Mouse (Mus musculus) forebrain, embryonic 16.5 days (tissue): ENCODE results near the gene Ccdc43. TPM values are rescaled to one million over a fixed set of nuclear protein-coding genes. Genes with fewer than 3 reads are reported as not detected.
"Not testable (repeated sequence)": the region's sequence is repeated elsewhere in the genome, so short reads cannot be mapped to it uniquely, and the experiment has no call there.

Source experiments
- ATAC-seq: fragments of 200-750 bp; cut with Nextera tagmentation; 2 replicates; pipeline ENCODE4 v1.8.0; 2017; ENCODE audit warnings: mild to moderate bottlenecking, moderate library complexity
- H3K27ac ChIP-seq: fragments of 300-500 bp; sonication (generic); 2 replicates; pipeline ENCODE4 v1.5.1; 2014; ENCODE audit warnings: low read length, control low read depth
- H3K27me3 ChIP-seq: fragments of 300-500 bp; sonication (generic); replicated peaks from 2 replicates; pipeline ENCODE4 v1.6.1; 2014; ENCODE audit warnings: low read length; ENCODE audit not compliant: control insufficient read depth, insufficient read depth
- H3K36me3 ChIP-seq: fragments of 300-500 bp; sonication (generic); 2 replicates; pipeline ENCODE4 v1.6.1; 2014; ENCODE audit not compliant: control insufficient read depth, insufficient read depth
- H3K4me1 ChIP-seq: fragments of 300-500 bp; sonication (generic); replicated peaks from 2 replicates; pipeline ENCODE4 v1.6.1; 2014; ENCODE audit warnings: low read length; ENCODE audit not compliant: control insufficient read depth, insufficient read depth
- H3K4me2 ChIP-seq: fragments of 300-500 bp; sonication (generic); 2 replicates; pipeline ENCODE4 v1.6.1; 2014; ENCODE audit warnings: mild to moderate bottlenecking, low read length, control low read depth
- H3K4me3 ChIP-seq: fragments of 300-500 bp; sonication (generic); replicated peaks from 2 replicates; pipeline ENCODE4 v1.5.1; 2014; ENCODE audit warnings: mild to moderate bottlenecking, low read length, control low read depth
- H3K9ac ChIP-seq: fragments of 300-500 bp; sonication (generic); replicated peaks from 2 replicates; pipeline ENCODE4 v1.6.1; 2014; ENCODE audit warnings: low read depth, low read length, control low read depth
- H3K9me3 ChIP-seq: fragments of 300-500 bp; sonication (generic); 2 replicates; pipeline ENCODE4 v1.6.1; 2016; ENCODE audit warnings: low read length; ENCODE audit not compliant: control insufficient read depth
- WGBS: fragments of 180-500 bp; shearing (Covaris S2); extraction: QIAGEN DNeasy Blood & Tissue Kit; methylation state at CpG from one replicate; pipeline ENCODE4 v1.1.7; 2014; 5-methylcytosine and 5-hydroxymethylcytosine counted together
- polyA plus RNA-seq: library from polyadenylated mRNA; unstranded; fragments of >200 nt; fragmentation: Nextera tagmentation; extraction: Ambion mirVana; gene quantifications from 2 replicates; pipeline ENCODE4 v1.2.1, GENCODE M21; 2015

The Ccdc43 gene
- polyA plus RNA-seq, 1 experiment from 2014 or later: 46.8 TPM

DNA sequence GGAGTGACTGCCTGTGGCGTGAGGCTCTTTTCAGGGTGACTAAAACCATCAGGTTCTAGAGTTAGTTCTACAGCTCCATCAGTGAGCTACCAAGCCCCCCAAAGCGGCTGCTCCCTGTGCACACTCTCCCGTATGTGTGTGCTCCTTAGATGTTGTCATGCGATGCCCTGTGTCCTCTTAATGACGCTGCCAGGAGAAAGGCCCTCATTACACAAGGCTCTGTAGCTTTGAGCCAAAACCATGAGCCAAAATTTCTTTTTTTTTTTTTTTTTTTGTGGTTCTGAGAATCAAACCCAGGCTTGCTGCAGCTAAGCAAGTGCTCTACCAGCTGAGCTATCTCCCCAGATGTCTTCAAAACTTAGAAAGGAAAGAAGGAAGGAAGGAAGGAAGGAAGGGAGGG is 35.6 kb upstream of the Ccdc43 start:
- WGBS: 56% methylated on average over 5 of the region's 5 CpGs
- Histone ChIP-seq H3K27me3 (peaks cover 3% of the 10 kb centered on the region; the same call in 1 of the 2 replicates), H3K4me2 (no peak overlapping the region), H3K27ac (no peak overlapping the region), H3K36me3 (no peaks in the 10 kb centered on the region), H3K9me3 (no peaks in the 10 kb centered on the region), H3K4me3 (no peak overlapping the region), H3K4me1 (no peaks in the 10 kb centered on the region), H3K9ac (no peak overlapping the region)
- no peak for ATAC-seq

DNA sequence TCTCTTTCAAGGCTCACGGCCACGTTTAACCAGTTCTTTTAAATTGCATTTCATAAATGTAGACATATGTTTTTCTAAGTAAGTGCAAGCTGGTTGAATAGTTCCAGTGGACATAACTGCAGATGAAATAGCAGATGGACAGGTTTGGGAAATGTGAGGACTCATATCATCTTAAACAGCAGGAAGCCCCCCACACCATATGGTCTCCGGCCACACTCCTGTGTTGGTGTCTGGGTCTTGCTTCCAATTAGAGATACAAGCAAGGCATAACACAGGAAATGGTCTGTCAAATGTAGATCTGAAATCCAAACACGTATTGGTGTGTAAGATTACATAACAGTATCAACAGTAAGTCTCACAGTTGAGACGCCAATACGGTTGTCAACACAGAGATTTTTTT is 33.8 kb upstream of the Ccdc43 start:
- WGBS: 73% methylated on average over 6 of the region's 6 CpGs
- H3K4me1 ChIP-seq: no peaks in the 10 kb centered on the region
- no peak overlapping the region for H3K4me2 ChIP-seq
- H3K27ac ChIP-seq: no peak overlapping the region
- no peak for ATAC-seq
- no peaks in the 10 kb centered on the region for H3K9me3 ChIP-seq
- H3K9ac ChIP-seq: no peak overlapping the region
- H3K4me3 ChIP-seq: no peak overlapping the region
- no peaks in the 10 kb centered on the region for H3K27me3 ChIP-seq
- no peaks in the 10 kb centered on the region for H3K36me3 ChIP-seq

DNA sequence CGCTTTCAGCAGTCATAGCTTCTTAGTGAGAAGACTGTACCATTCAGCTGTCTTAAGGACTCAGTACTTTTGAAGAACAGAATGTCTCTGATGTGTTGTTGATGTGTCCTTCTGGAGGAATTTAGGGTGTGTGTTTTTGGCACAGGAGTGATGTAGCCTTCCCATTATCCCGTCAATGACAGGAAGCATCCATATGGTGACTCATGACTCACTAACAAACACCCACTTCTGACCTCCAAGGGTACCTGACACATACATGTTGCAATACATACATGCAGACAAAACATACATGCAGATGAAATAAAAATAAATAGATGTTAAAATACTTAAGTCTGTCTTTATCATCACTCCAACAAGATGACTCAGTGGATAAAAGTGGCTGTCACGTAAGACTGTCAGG is 32.3 kb upstream of the Ccdc43 start:
- H3K36me3 ChIP-seq: no peaks in the 10 kb centered on the region
- no peak overlapping the region for H3K9ac ChIP-seq
- ATAC-seq: no peak
- no peaks in the 10 kb centered on the region for H3K9me3 ChIP-seq
- no peak overlapping the region for H3K27ac ChIP-seq
- no peaks in the 10 kb centered on the region for H3K4me1 ChIP-seq
- WGBS: 86% methylated on average over 3 of the region's 3 CpGs
- H3K27me3 ChIP-seq: no peaks in the 10 kb centered on the region
- no peak overlapping the region for H3K4me3 ChIP-seq
- H3K4me2 ChIP-seq: no peak overlapping the region

DNA sequence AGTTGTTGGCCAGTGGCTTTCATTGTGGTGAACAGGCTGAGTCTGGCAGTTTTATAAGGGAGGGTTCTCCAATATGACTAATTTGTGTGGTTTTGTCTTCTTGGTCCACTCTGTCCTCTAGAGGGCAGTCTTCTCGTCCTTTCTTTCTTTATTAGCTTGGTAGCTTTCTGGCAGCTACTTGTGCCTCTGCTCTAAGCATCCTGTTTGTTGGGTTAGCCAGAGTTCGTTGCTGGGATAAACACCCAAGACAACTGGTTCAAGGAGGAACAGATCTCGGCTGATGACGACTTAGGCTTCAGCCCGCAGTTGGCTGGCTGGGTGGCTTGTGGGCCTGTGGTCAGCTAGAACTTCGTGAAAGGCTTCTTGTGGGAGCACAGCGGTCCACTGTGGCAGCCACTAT is 31.0 kb upstream of the Ccdc43 start:
- Histone ChIP-seq H3K36me3 (no peaks in the 10 kb centered on the region), H3K27ac (no peak overlapping the region), H3K9me3 (no peaks in the 10 kb centered on the region), H3K4me1 (no peaks in the 10 kb centered on the region), H3K4me2 (no peak overlapping the region), H3K4me3 (no peak overlapping the region), H3K9ac (no peak overlapping the region), H3K27me3 (no peaks in the 10 kb centered on the region)
- ATAC-seq: no peak
- WGBS: 38% methylated on average over 7 of the region's 7 CpGs

DNA sequence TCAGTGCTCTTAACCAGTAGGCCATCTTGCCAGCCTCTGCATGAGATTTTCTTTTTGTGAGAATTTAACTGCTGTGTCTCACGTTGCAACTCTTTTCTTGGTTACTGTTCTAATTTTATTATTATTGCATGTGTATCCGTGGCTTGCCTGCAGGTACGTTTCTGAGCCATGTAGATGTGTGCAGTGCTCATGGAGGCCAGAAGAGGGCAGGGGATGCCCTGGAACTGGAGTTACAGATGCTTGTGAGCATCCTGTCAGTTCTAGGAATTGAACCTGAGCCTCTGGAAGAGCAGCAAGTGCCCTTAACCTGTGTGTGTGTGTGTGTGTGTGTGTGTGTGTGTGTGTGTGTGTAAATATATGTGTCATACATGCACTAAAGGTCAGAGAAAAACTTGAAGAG is 28.0 kb upstream of the Ccdc43 start:
- Histone ChIP-seq H3K4me3 (no peak overlapping the region), H3K27ac (no peak overlapping the region), H3K9me3 (no peaks in the 10 kb centered on the region), H3K4me2 (no peak overlapping the region), H3K27me3 (no peaks in the 10 kb centered on the region), H3K9ac (no peak overlapping the region), H3K4me1 (no peaks in the 10 kb centered on the region), H3K36me3 (no peaks in the 10 kb centered on the region)
- WGBS: 34% methylated on average over 3 of the region's 3 CpGs
- no peak for ATAC-seq

DNA sequence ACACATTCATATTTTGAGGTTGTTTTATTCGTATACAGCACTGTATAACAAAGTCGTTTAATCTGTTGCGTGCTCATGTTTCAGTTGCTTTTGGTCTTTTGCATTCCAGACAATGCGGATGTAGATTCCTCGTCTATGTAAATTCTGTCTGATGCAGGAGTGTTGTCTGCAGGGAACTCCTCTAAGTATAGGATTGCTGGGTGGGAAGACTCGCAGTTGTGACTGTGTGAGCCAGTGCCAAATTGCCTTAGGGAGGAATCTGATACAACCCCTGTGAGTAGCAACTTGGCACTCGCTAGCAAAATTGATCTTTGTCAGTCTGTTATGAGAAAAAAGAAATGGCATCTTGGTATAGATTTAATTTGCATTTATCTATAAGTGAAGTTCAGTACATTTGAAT is 18.6 kb upstream of the Ccdc43 start:
- ATAC-seq: no peak
- no peaks in the 10 kb centered on the region for H3K4me1 ChIP-seq
- no peak overlapping the region for H3K27ac ChIP-seq
- H3K4me2 ChIP-seq: no peak overlapping the region
- H3K27me3 ChIP-seq: no peaks in the 10 kb centered on the region
- no peaks in the 10 kb centered on the region for H3K36me3 ChIP-seq
- no peak overlapping the region for H3K9ac ChIP-seq
- no peaks in the 10 kb centered on the region; the same call in 1 of the 2 replicates for H3K9me3 ChIP-seq
- H3K4me3 ChIP-seq: no peak overlapping the region
- 74% methylated on average over 7 of the region's 7 CpGs for WGBS

DNA sequence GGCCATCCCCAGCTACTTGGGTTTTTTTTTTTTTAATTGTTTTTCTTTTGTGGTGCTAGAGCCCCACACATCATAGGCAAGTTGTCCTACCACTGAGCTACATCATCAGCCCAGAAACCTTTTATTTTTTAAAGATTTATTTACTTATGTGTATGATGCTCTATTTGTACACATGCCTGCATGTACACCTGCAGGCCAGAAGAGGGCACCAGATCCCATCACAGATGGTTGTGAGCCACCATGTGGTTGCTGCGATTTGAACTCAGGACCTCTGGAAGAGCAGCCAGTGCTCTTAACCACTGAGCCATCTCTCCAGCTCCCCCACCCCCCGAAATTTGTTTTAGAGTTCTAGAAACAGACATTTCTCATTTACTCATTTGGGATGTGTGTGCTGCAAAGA is 17.0 kb upstream of the Ccdc43 start:
- not testable (repeated sequence) for H3K4me1 ChIP-seq, H3K4me3 ChIP-seq, ATAC-seq, H3K27ac ChIP-seq, H3K27me3 ChIP-seq, H3K9me3 ChIP-seq, H3K9ac ChIP-seq, H3K4me2 ChIP-seq, H3K36me3 ChIP-seq
- 82% methylated on average over 2 of the region's 2 CpGs for WGBS

DNA sequence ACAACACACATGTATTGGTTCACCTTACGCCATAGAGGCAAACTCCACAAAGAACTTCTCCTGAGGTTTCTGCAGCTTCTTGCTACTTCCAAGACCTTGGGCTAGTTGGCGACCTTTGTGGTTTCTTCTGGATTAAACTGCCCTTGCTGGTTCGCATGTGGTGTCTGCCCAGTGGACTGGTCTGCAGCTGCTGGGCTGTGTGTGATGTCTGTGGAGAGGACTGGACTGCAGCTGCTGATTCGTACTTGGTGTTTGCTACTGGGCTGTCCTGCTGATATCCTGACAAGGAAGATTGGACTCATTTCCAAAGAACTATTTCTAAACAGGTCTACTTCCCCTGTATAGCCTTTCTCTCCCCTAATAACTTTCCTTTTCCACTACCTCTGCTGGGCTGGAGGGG is 14.8 kb upstream of the Ccdc43 start:
- H3K9me3 ChIP-seq: no peaks in the 10 kb centered on the region
- no peaks in the 10 kb centered on the region for H3K36me3 ChIP-seq
- H3K27ac ChIP-seq: no peak overlapping the region
- H3K4me2 ChIP-seq: no peak overlapping the region
- ATAC-seq: no peak
- H3K27me3 ChIP-seq: no peaks in the 10 kb centered on the region
- H3K4me3 ChIP-seq: no peak overlapping the region
- H3K9ac ChIP-seq: no peak overlapping the region
- no peaks in the 10 kb centered on the region for H3K4me1 ChIP-seq
- 94% methylated on average over 4 of the region's 4 CpGs for WGBS

DNA sequence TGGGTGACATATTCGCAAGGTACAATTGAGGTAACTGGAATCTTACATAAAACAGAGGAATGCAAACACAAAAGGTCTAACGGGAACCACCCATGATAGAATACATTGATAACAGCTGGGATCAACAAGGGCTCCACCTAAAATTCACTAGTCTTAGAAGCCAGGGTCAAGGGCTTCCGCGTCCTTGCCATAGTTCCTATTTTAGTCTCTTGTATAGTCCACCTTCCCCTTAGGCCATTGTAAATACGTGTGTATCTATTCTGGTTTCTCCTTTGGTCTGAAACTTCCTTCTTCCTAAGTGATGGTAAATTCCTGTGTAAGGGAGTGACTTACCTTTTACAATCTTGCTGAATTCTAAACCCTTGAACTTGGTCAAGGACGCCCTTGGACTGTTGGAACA is 4.6 kb upstream of the Ccdc43 start:
- H3K36me3 ChIP-seq, H3K27ac ChIP-seq, H3K27me3 ChIP-seq, H3K4me3 ChIP-seq, H3K4me1 ChIP-seq, H3K9me3 ChIP-seq, H3K9ac ChIP-seq, ATAC-seq, H3K4me2 ChIP-seq: not testable (repeated sequence)
- WGBS: 93% methylated on average over 6 of the region's 6 CpGs

DNA sequence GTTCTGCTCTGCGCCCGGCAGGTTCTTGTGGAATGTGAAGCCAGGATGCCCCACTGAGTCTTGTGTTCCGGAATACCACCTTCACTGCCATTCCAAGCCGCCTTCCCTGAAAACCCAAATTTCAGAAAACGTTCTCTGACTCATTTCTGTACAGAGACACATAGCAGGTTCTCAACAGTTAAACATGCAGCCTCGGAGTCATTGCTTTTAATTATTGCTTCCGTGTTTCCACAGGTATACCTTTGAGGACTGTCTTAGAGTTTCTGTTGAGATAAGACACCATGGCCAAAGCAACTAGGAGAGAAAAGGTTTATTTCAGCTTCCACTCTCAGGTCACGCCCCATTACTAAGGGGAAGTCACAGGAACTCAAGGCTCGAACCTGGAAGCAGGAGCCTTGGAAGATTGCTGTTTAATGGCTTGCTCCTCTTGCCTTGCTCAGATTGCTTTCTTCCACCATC is 465 bp upstream of the Ccdc43 start:
- no peak for ATAC-seq
- peak overlapping the region; percentile 70 for H3K4me2 ChIP-seq
- H3K4me1 ChIP-seq: peaks cover 18% of the 10 kb centered on the region
- H3K4me3 ChIP-seq: peak overlapping the region; percentile 69
- H3K36me3 ChIP-seq: no peaks in the 10 kb centered on the region
- WGBS: 19% methylated on average over 9 of the region's 9 CpGs
- H3K27ac ChIP-seq: peak overlapping the region; percentile 49
- H3K9ac ChIP-seq: peak overlapping the region; percentile 76
- no peaks in the 10 kb centered on the region for H3K9me3 ChIP-seq
- no peaks in the 10 kb centered on the region for H3K27me3 ChIP-seq
